Mouse (Mus musculus) heart, embryonic 13.5 days (tissue): ENCODE data around the gene Cenpu. TPM values are rescaled to one million over a fixed set of nuclear protein-coding genes. Genes with fewer than 3 reads are reported as not detected.
A peak's percentile ranks its signal among the peaks of the same experiment; 100 is the strongest.

Experiments
- ATAC-seq: fragments of 200-750 bp; cut with Nextera tagmentation; 2 replicates; pipeline ENCODE4 v1.8.0; 2017; ENCODE audit warnings: moderate TSS enrichment; ENCODE audit not compliant: insufficient number of reproducible peaks, low FRiP score, low TSS enrichment; ENCODE audit errors: extremely low read depth
- H3K27ac ChIP-seq: fragments of 300-500 bp; sonication (generic); replicated peaks from 2 replicates; pipeline ENCODE4 v1.5.1; 2015; ENCODE audit warnings: moderate library complexity, mild to moderate bottlenecking, inconsistent platforms
- H3K27me3 ChIP-seq: fragments of 300-500 bp; sonication (generic); replicated peaks from 2 replicates; pipeline ENCODE4 v1.6.1; 2015; ENCODE audit warnings: mild to moderate bottlenecking, inconsistent platforms
- H3K36me3 ChIP-seq: fragments of 300-500 bp; sonication (generic); 2 replicates; pipeline ENCODE4 v1.6.1; 2015; ENCODE audit warnings: mild to moderate bottlenecking, inconsistent platforms
- H3K4me1 ChIP-seq: fragments of 300-500 bp; sonication (generic); 2 replicates; pipeline ENCODE4 v1.6.1; 2015; ENCODE audit warnings: inconsistent platforms
- H3K4me2 ChIP-seq: fragments of 300-500 bp; sonication (generic); 2 replicates; pipeline ENCODE4 v1.6.1; 2015; ENCODE audit warnings: inconsistent platforms, mild to moderate bottlenecking, moderate library complexity
- H3K4me3 ChIP-seq: fragments of 300-500 bp; sonication (generic); 2 replicates; pipeline ENCODE4 v1.5.1; 2015; ENCODE audit warnings: moderate library complexity, mild to moderate bottlenecking, inconsistent platforms
- H3K9ac ChIP-seq: fragments of 300-500 bp; sonication (generic); 2 replicates; pipeline ENCODE4 v1.6.1; 2015; ENCODE audit warnings: inconsistent platforms, mild to moderate bottlenecking, moderate library complexity
- H3K9me3 ChIP-seq: fragments of 300-500 bp; sonication (generic); 2 replicates; pipeline ENCODE4 v1.6.1; 2016; ENCODE audit warnings: inconsistent platforms
- WGBS: fragments of 180-500 bp; shearing (Covaris S2); methylation state at CpG from one replicate; pipeline ENCODE4 v1.1.7; 2015; ENCODE audit warnings: mixed read lengths; 5-methylcytosine and 5-hydroxymethylcytosine counted together
- polyA plus RNA-seq: library from polyadenylated mRNA; unstranded; fragments of >200 nt; fragmentation: Nextera tagmentation; extraction: Ambion mirVana; gene quantifications from 2 replicates; pipeline ENCODE4 v1.2.1, GENCODE M21; 2015

The Cenpu gene
- polyA plus RNA-seq, 1 experiment from 2014 or later, result 8.7 TPM

- ATAC-seq, result no peak
Measured at GRCm38 (mm10) chr8:46618639-46619320, 67.0 kb downstream of the Cenpu start.

GRCm38 (mm10) chr8:46622446-46623270, 70.8 kb downstream of the Cenpu start:
- WGBS, result 77% methylated on average over 9 of the region's 9 CpGs
- no peaks in the 10 kb centered on the region for H3K9me3 ChIP-seq
- no peak overlapping the region for H3K9ac ChIP-seq
- H3K36me3 ChIP-seq, result no peaks in the 10 kb centered on the region
- no peak for ATAC-seq
- no peak overlapping the region for H3K4me2 ChIP-seq
- H3K4me3 ChIP-seq, result no peak overlapping the region
- no peaks in the 10 kb centered on the region for H3K27me3 ChIP-seq
- H3K27ac ChIP-seq, result 0 out of 2 replicates have a peak overlapping the region, but pooled peaks have one; percentile 12
- H3K4me1 ChIP-seq, result peaks cover 42% of the 10 kb centered on the region

More at GRCm38 (mm10) chr8:46618639-46619320, 67.0 kb downstream of the Cenpu start:
- peak overlapping the region; percentile 92 for H3K27ac ChIP-seq
- H3K9me3 ChIP-seq, result no peaks in the 10 kb centered on the region
- peaks cover 31% of the 10 kb centered on the region for H3K4me1 ChIP-seq
- peak overlapping the region; percentile 89 for H3K4me3 ChIP-seq
- 8% methylated on average over 10 of the region's 10 CpGs for WGBS
- H3K36me3 ChIP-seq, result no peaks in the 10 kb centered on the region
- H3K4me2 ChIP-seq, result peak overlapping the region; percentile 99
- peak overlapping the region; percentile 92 for H3K9ac ChIP-seq
- H3K27me3 ChIP-seq, result no peaks in the 10 kb centered on the region

- ATAC-seq, result no peak
- no peak overlapping the region for H3K4me3 ChIP-seq
- 40% methylated on average over 1 of the region's 1 CpGs for WGBS
- no peak overlapping the region for H3K9ac ChIP-seq
- no peak overlapping the region for H3K4me2 ChIP-seq
- no peaks in the 10 kb centered on the region for H3K27me3 ChIP-seq
- H3K9me3 ChIP-seq, result no peaks in the 10 kb centered on the region
- H3K36me3 ChIP-seq, result peaks cover 6% of the 10 kb centered on the region
- peak overlapping the region; percentile 59 for H3K27ac ChIP-seq
- peaks cover 28% of the 10 kb centered on the region for H3K4me1 ChIP-seq
Measured at GRCm38 (mm10) chr8:46625166-46625565, 73.3 kb downstream of the Cenpu start.

GRCm38 (mm10) chr8:46626642-46627041, 74.8 kb downstream of the Cenpu start:
- Histone ChIP-seq H3K4me3 (no peak overlapping the region), H3K4me1 (peaks cover 28% of the 10 kb centered on the region), H3K27me3 (no peaks in the 10 kb centered on the region), H3K9me3 (no peaks in the 10 kb centered on the region), H3K27ac (no peak overlapping the region), H3K36me3 (peaks cover 20% of the 10 kb centered on the region), H3K4me2 (no peak overlapping the region), H3K9ac (no peak overlapping the region)
- no peak for ATAC-seq
- WGBS, result 92% methylated on average over 5 of the region's 5 CpGs

GRCm38 (mm10) chr8:46627881-46628280, 76.1 kb downstream of the Cenpu start:
- Histone ChIP-seq H3K9ac (no peak overlapping the region), H3K4me1 (peaks cover 23% of the 10 kb centered on the region), H3K27ac (no peak overlapping the region), H3K36me3 (peaks cover 33% of the 10 kb centered on the region), H3K9me3 (no peaks in the 10 kb centered on the region), H3K4me3 (no peak overlapping the region), H3K4me2 (no peak overlapping the region), H3K27me3 (no peaks in the 10 kb centered on the region)
- ATAC-seq, result no peak
- WGBS, result 76% methylated on average over 7 of the region's 7 CpGs

GRCm38 (mm10) chr8:46628645-46629044, 76.8 kb downstream of the Cenpu start:
- no peak for ATAC-seq
- Histone ChIP-seq H3K36me3 (peaks cover 40% of the 10 kb centered on the region), H3K9me3 (no peaks in the 10 kb centered on the region), H3K27ac (no peak overlapping the region), H3K4me3 (no peak overlapping the region), H3K4me1 (peaks cover 23% of the 10 kb centered on the region), H3K27me3 (no peaks in the 10 kb centered on the region), H3K4me2 (no peak overlapping the region), H3K9ac (no peak overlapping the region)
- 91% methylated on average over 1 of the region's 1 CpGs for WGBS

Other genes with a start within 250 kb of the Cenpu start
- 21.0 and 21.4 TPM in 2 replicates for gene Acsl1, start 81.0 kb upstream of the Cenpu start, polyA plus RNA-seq
- 9.5 and 9.6 TPM in 2 replicates for gene Primpol, start 65.2 kb downstream of the Cenpu start, polyA plus RNA-seq
- 51.0 and 54.9 TPM in 2 replicates for gene Casp3, start 65.3 kb downstream of the Cenpu start, polyA plus RNA-seq
- gene Irf2, start 187.7 kb downstream of the Cenpu start, polyA plus RNA-seq, result 10.8 and 14.0 TPM in 2 replicates